Comparison of ENCODE assay signal across 8 mouse cellular contexts in the genomic region with DNA sequence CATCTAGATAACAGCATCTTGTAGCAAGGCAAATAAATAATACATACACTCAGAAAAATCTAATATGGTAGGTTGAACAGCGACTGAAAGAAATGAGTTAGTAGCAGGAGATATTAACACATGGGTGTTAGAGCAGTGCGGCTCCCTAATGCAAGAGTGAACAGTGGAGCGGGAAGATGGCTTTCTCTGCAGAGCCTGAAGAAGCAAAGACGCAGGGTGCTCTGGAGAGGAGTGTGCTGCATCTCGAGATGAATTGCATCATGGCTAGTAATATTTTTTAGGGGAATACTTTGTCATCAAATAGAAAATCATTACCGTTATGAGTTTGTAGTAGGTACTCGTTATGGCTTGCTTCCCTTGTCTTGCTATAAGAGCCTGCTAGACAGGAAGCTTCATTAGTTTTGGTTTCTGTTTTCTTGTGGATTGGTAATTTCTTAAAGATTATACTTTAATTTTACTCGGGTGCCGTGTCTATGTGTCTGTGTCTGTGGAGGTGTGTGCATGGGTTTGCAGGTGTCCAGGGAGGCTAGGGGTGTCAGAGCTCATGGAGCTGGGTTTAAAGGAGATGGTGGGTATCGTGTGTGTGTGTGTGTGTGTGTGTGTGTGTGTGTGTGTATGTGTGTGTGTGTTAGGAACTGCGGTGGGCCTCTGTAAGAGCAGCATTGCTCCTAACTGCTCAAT. TPM values are rescaled to one million over a fixed set of nuclear protein-coding genes. Genes with fewer than 3 reads are reported as not detected.
DNase-seq lines count a peak whose midpoint lies in the region; ATAC-seq lines count a peak whose summit lies in the region.

No protein-coding gene starts in this region.

- ATAC-seq in cerebellum, adult (ENCODE audit: insufficient number of reproducible peaks, low FRiP score, low TSS enrichment) = 0 out of 2 replicates have a peak, but pooled peaks have one; percentile 24
- peak; percentile 71; the same call in 1 of the 2 replicates for ATAC-seq in forebrain, embryonic 15.5 days (replicated peaks)
- peak; percentile 25; the same call in 1 of the 2 replicates for ATAC-seq in megakaryocyte-erythroid progenitor cell, adult 5-6 weeks (replicated peaks; ENCODE audit: low FRiP score, low TSS enrichment, poor library complexity, severe bottlenecking)

- H3K27ac ChIP-seq in forebrain, embryonic 15.5 days (replicated peaks) = peak overlapping the region; percentile 65

- WGBS in forebrain, embryonic 15.5 days = 61% methylated on average over 11 of the region's 11 CpGs

- H3K9me3 ChIP-seq in forebrain, embryonic 15.5 days = no peaks in the 10 kb centered on the region

- peak overlapping the region; percentile 24 for H3K4me2 ChIP-seq in forebrain, embryonic 15.5 days (replicated peaks)

- H3K36me3 ChIP-seq in forebrain, embryonic 15.5 days = no peaks in the 10 kb centered on the region

- H3K4me3 ChIP-seq in forebrain, embryonic 15.5 days = peak overlapping the region; percentile 15; the same call in 1 of the 2 replicates

- DNase-seq in cerebellum, adult 11 months = no peak
- peak; percentile 58 to 60 for DNase-seq in B cell, adult 2 months
- no peak for DNase-seq in layer of hippocampus, postnatal 25 days (ENCODE audit: extremely low spot score in 1 of 2, low spot score in 1 of 2)
- no peak for DNase-seq in heart, postnatal 14 days
- no peak for DNase-seq in kidney, postnatal 36 days

- peaks cover 32% of the 10 kb centered on the region for H3K4me1 ChIP-seq in forebrain, embryonic 15.5 days

- H3K9ac ChIP-seq in forebrain, embryonic 15.5 days (replicated peaks) = peak overlapping the region; percentile 23; the same call in 1 of the 2 replicates

- intact Hi-C loops in heart, postnatal 14 days (cut with DNase I) = no loop called here

- H3K27me3 ChIP-seq in forebrain, embryonic 15.5 days = no peaks in the 10 kb centered on the region

RNA-seq across cellular contexts. Expression of a gene that starts 51.8 kb away (rescaled TPM):
- 17.7 and 21.9 TPM in 2 replicates for polyA plus RNA-seq in forebrain, embryonic 15.5 days (2015; fragmentation: Nextera tagmentation; extraction: Ambion mirVana)
- total RNA-seq in megakaryocyte-erythroid progenitor cell, adult 5-6 weeks (2014; fragmentation: Nextera tagmentation) = 38.6 and 51.5 TPM in 2 replicates
- total RNA-seq in megakaryocyte-erythroid progenitor cell, adult 5-6 weeks (2017) = 12.3 and 27.0 TPM in 2 replicates
- total RNA-seq in layer of hippocampus, postnatal 25 days (2021) = 10 to 100 TPM; 23.3 to 28.0 TPM
- total RNA-seq in heart, postnatal 14 days (2021) = 10 to 100 TPM; 21.2 to 23.7 TPM

Comparison
In these comparisons a context has a peak if more than half of its experiments do, and no peak if none do; other contexts are left out.
1. DNase-seq: peak in B cell, adult 2 months (2 of 2); none in cerebellum, adult 11 months (single experiment), layer of hippocampus, postnatal 25 days (0 of 2), heart, postnatal 14 days (0 of 2) and kidney, postnatal 36 days (0 of 2).
2. Peak in every context shown above with its lines, with median percentiles within 50 percentile points of each other: ATAC-seq.